Mouse (Mus musculus): ENCODE data around the gene Rad51b. TPM values are rescaled to one million over a fixed set of nuclear protein-coding genes. Genes with fewer than 3 reads are reported as not detected.
A peak's percentile ranks its signal among the peaks of the same experiment; 100 is the strongest.

The Rad51b gene
- total RNA-seq, 2 experiments from 2014 or later, result 0.36 TPM; not detected in 1

DNA sequence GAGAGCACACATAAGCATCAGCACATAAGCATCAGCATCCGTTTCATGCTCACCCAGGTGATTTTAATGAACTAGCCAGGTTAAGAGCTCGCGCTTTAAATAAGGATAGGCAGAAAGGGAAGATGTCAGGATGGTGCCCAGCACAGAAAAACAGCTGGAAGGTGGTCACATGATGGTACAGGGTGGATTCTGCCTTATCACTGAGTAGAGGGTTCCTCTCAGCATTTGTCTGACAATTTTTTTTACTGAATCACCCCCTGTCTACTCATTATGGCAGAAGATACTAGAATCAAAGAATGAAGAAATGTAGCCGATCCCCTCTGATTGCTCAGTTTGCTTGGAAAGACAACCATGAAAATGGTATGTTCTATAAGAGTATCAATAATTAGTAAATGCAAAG lies 474.1 kb downstream of the Rad51b start:
- intact Hi-C loops (cut with DNase I), result no loop called here
- no peak overlapping the region for H3K27ac ChIP-seq
- no peak for TF ChIP-seq CTCF (IDR thresholded peaks at IDR 0.05)
- no peak overlapping the region for H3K4me3 ChIP-seq
- no peak for DNase-seq (ENCODE audit: extremely low spot score in 1 of 2, low spot score in 2 of 2)

DNA sequence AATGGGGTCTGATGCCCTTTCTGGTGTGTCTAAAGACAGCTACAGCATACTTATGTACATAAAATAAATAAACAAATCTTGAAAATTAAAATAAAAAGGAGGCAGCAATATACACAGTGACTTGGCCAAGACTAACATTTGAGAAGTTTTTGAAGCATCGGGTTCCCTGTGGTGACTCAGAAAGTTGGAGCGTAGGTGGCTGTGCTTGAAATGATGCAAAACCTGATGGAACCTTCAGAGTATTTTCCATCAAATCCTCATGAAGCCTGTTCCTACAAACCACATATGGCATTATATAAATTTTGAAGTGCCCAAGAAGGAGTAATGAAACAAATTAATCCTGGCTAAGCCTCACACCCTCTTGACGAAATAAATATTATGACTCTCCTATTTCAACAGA lies 474.7 kb downstream of the Rad51b start:
- no peak for TF ChIP-seq CTCF (IDR thresholded peaks at IDR 0.05)
- Histone ChIP-seq H3K27ac (no peak overlapping the region), H3K4me3 (no peak overlapping the region)
- no peak for DNase-seq (ENCODE audit: extremely low spot score in 1 of 2, low spot score in 2 of 2)
- intact Hi-C loops (cut with DNase I), result no loop called here

DNA sequence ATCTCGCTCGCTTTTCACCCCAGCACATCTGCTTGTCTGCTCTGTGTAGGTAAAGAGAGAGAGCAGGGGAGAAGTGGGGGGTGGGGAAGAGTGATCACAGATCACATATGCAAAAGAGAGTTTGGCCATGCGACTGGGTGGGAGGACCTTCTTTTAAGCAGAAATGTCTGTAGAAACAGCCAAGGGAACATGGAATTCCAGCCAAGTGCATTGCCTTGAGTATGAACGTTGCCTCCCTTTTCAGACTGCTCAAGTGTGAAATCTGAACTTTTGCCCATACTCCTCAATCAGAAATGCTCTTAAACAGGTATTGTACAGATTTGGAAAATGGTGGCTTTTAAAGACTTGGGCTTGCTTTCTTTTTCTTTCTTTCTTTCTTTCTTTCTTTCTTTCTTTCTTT lies 476.2 kb downstream of the Rad51b start:
- no peak for DNase-seq (ENCODE audit: extremely low spot score in 1 of 2, low spot score in 2 of 2)
- Histone ChIP-seq H3K4me3 (no peak overlapping the region), H3K27ac (no peak overlapping the region)
- intact Hi-C loops (cut with DNase I), result no loop called here
- TF ChIP-seq CTCF (IDR thresholded peaks at IDR 0.05), result no peak

DNA sequence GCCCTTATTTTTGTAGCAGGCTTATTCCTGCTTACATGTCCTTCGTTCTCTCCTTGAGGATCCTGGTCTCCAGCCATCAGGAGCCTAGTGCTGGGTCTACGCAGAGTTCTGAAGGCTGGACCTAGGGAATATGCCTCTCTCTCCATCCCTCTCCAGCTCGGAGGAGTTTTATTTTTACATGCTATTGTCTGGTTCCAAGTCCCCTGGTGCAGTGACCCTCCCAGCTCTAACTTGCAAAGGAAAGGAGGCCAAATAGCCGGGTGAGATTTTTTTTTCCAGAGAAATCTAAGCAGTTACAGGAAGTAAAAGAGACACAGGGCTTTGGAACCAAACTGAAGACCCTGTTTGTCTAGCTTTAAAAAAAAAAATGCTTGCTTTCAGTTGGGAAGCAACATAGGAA lies 477.5 kb downstream of the Rad51b start:
- H3K27ac ChIP-seq, result no peak overlapping the region
- no peak for DNase-seq (ENCODE audit: extremely low spot score in 1 of 2, low spot score in 2 of 2)

DNA sequence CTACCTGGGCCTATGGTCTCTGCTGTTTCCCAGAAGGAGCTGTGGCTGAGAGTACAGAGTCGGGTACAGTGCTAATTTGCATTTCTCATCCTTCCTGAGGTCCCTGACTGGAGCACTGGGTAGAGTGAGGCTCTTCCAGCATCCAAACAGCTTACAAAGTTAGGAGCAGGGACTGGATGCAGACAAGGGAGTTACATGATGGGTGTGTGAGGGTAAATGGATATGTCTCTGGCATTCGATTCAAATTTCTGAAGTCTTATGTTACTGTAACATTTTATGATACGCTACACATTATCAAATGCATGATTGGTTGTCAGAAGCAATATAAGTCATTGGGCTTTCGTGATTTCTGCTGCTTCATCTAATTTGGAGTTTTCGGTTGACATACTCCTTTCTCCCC lies 479.7 kb downstream of the Rad51b start:
- DNase-seq (ENCODE audit: extremely low spot score in 1 of 2, low spot score in 2 of 2), result no peak
- Histone ChIP-seq H3K4me3 (no peak overlapping the region), H3K27ac (no peak overlapping the region)
- no peak for TF ChIP-seq CTCF (IDR thresholded peaks at IDR 0.05)
- intact Hi-C loops (cut with DNase I), result no loop called here

More for the DNA sequence above, 477.5 kb downstream of the Rad51b start:
- no peak overlapping the region for H3K4me3 ChIP-seq
- no peak for TF ChIP-seq CTCF (IDR thresholded peaks at IDR 0.05)
- intact Hi-C loops (cut with DNase I), result no loop called here

DNA sequence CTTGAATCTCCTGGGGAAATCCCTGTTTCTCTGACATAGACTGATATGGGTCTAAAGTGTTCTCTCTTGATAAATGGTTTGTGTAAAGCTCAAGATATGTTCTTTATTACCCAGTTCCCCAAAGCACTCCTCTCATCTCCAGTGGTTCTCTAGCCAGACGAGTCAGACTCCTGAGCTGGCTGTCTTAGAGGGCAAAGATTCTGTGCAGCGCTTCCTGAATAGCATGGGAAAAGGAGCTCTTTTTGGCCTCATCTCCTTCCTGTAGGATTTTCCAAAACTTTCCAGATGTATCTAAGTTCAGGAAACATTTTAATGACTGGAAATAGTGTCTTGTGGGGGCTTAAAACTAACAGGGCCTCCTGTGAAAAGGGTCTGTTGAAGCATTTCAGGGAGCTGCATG lies 483.7 kb downstream of the Rad51b start:
- H3K4me3 ChIP-seq, result no peak overlapping the region
- no peak overlapping the region for H3K27ac ChIP-seq
- DNase-seq (ENCODE audit: extremely low spot score in 1 of 2, low spot score in 2 of 2), result no peak
- intact Hi-C loops (cut with DNase I), result no loop called here
- TF ChIP-seq CTCF (IDR thresholded peaks at IDR 0.05), result no peak

DNA sequence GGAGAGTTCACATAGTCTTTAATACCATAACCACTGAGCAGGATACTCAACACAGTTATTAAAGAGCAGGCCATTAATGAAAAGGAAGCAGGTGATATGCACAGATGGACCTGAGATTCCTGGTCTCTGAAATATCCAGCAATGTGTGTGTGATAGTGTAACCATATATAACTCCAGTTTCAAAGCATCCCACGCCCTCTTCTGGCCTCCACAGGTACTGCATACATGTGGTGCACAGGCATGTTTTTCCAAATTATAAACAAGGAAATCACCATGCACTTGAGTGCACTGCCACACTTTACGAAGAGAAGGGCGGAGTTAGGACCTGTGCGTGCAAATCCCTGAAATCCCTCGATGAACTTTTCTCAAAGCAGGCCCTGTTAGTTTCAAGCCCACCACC lies 484.7 kb downstream of the Rad51b start:
- intact Hi-C loops (cut with DNase I), result no loop called here
- Histone ChIP-seq H3K4me3 (no peak overlapping the region), H3K27ac (no peak overlapping the region)
- TF ChIP-seq CTCF (IDR thresholded peaks at IDR 0.05), result peak; percentile 9
- DNase-seq (ENCODE audit: extremely low spot score in 1 of 2, low spot score in 2 of 2), result no peak

DNA sequence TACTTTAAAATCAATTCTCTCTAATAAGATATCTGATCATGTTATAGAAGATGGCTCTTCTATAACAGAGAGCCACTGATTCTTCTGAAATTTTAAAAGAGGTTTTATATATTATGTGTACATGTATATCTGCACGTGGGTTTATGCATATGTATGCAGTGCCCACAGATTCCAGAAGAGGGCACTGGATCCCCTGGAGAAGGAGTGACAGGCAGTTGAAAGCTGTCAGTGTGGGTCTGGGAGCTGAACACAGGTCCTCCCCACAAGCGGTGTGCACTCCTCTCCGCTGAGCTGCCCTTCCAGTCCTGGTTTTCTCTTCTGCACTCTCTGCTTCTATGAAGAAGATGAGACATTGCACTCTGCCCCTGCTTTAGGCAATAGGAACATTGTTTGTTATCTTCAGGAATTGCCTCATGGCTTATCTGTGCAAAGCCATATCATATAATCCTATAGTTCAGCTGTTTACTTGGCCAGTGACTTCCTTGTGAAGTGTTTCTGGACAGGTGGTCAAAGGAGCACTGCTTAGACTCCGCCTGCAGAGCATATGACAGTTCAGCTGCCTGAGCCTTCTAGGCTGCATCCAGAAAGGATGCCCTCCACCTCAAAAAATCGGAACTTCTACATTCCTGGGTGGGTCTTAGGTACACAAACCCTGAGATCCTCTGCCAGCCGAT lies 485.5 kb downstream of the Rad51b start:
- intact Hi-C loops (cut with DNase I), result no loop called here
- no peak for DNase-seq (ENCODE audit: extremely low spot score in 1 of 2, low spot score in 2 of 2)
- no peak overlapping the region for H3K4me3 ChIP-seq
- H3K27ac ChIP-seq, result no peak overlapping the region
- TF ChIP-seq CTCF (IDR thresholded peaks at IDR 0.05), result no peak; the same call in 1 of the 2 replicates

DNA sequence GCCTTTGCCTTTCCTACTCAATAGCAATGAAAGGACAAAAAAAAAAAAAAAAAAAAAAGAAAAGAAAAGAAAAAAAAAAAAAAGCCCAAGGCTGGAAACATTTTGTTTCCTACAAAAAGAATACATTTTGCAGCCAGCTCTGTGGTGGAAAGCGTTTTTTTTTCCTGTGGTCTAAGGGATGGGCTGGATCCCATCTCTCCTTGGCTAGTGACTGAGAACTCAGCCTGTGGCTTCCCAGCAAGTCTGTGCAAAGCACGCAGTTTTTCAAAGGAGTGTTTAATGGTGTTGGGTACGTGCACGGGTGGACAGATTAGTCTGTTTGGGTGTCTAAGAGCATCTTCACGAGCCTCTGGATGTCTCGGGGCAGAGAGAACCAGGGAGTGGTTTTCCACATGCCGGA lies 487.1 kb downstream of the Rad51b start:
- H3K27ac ChIP-seq, result no peak overlapping the region
- no peak for TF ChIP-seq CTCF (IDR thresholded peaks at IDR 0.05)
- no peak for DNase-seq (ENCODE audit: extremely low spot score in 1 of 2, low spot score in 2 of 2)
- H3K4me3 ChIP-seq, result no peak overlapping the region
- intact Hi-C loops (cut with DNase I), result no loop called here

DNA sequence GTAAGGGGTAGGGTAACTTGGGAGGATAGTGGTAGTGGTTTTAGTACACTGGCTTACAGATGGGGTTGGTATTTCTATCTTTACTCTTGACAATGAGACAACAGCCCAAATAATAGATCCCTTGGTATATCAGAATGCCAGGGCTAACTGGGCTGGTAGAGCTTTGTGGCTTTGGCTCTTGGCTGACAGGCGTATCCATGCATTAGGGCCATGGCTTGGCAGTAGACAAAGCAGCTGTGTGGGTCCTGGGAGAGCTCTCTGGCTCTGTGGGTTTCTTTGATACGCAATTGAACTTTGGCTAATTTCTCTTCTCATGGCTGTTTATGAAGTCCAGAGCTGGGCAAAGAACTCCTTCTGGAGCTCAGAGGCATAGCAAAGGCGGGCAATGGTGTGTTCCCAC lies 488.6 kb downstream of the Rad51b start:
- intact Hi-C loops (cut with DNase I), result no loop called here
- TF ChIP-seq CTCF (IDR thresholded peaks at IDR 0.05), result no peak
- H3K27ac ChIP-seq, result no peak overlapping the region
- no peak for DNase-seq (ENCODE audit: extremely low spot score in 1 of 2, low spot score in 2 of 2)
- no peak overlapping the region for H3K4me3 ChIP-seq

DNA sequence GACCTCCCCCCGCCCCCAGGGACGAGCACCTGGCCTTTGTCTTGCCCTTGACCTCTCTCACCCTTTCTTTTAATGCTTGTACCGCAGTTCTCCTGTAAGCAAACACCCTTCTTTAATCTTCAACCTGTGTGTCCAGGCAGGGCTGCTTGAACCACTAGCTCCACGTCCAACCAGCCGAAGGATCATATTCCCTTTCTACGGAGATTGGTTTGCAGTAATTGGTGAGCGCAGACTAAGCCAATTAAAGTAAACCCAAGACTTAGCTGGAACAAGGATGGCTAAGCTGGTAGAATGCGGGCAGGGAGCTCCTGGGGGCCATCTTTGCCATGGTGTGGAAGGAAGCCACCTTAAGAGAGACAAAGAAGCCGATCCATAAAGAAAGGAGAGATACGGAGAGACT lies 490.5 kb downstream of the Rad51b start:
- no peak overlapping the region for H3K27ac ChIP-seq
- no peak for DNase-seq (ENCODE audit: extremely low spot score in 1 of 2, low spot score in 2 of 2)
- H3K4me3 ChIP-seq, result no peak overlapping the region
- intact Hi-C loops (cut with DNase I), result no loop called here
- no peak for TF ChIP-seq CTCF (IDR thresholded peaks at IDR 0.05)

DNA sequence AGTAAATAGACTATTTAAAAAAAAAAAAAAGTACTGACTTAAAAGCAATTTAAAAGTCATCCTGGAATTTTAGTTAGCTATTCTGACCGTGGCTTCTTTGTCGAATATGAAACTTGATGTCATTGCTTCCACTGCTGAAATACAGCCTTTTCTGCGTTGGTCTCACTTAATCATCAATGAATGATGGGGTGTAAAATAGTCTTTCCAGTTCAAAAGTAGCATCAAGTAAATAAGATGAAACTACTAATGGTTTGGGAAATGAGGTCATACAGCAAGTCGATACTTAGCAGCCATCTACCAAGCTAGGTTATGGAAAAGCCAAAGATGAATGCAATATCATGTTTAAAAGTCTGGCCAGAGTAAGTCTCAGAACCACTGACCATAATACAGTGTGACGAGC lies 491.3 kb downstream of the Rad51b start:
- Histone ChIP-seq H3K4me3 (no peak overlapping the region), H3K27ac (no peak overlapping the region)
- TF ChIP-seq CTCF (IDR thresholded peaks at IDR 0.05), result no peak
- no peak for DNase-seq (ENCODE audit: extremely low spot score in 1 of 2, low spot score in 2 of 2)
- intact Hi-C loops (cut with DNase I), result no loop called here

DNA sequence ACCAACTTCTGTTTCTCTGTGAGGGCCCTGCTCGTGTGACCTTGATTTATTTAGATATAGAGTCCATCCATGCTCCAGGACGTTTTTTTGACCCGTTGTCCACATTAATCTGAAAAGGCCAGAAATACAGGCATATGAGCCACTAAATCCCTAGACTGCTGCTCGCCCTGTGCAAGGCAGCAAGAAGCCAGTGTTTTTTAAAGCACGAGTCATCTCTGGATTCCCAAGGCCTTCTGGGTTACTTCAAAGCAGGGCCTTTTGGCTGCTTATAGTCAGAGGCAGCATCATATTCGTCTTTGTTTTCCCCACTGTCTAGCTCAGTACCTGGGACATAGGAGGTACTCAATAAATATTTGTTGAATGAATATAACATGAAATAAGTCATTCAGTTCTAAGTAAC lies 492.4 kb downstream of the Rad51b start:
- no peak for DNase-seq (ENCODE audit: extremely low spot score in 1 of 2, low spot score in 2 of 2)
- no peak overlapping the region for H3K4me3 ChIP-seq
- no peak for TF ChIP-seq CTCF (IDR thresholded peaks at IDR 0.05)
- no peak overlapping the region for H3K27ac ChIP-seq
- intact Hi-C loops (cut with DNase I), result no loop called here

Measured in left cerebral cortex, adult 2 months (tissue).